Mouse (Mus musculus) embryo, embryonic 10.5 days (tissue): Measurements from ENCODE around the gene Astn1.

Experiments used
- DNase-seq: peaks from one replicate; pipeline ENCODE4 v3.0.0-alpha.2; 2015; ENCODE audit warnings: low spot score

Astn1 gene

GRCm38 (mm10) chr1:158414198-158414597 is 52.1 kb downstream of the Astn1 start:
- DNase-seq, result no peak

- no peak for DNase-seq
Measured at GRCm38 (mm10) chr1:158421451-158421850, 59.4 kb downstream of the Astn1 start.

DNA sequence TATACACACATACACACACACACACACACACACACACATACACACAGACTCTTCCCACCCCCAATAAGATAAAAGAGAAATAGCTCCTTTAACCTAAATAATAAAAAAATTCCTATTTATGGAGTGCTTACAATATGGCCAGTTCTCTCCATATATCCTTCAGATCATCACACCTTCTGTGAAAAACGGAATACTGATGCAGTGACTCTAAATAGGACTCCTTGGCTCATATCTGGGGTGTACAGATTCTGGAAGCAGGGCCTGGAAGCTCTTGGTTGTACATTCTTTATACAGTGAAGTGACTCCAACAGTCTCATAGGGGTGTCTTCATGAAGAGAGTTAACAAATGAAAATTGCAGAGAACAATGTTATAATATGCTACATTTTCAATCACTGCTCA is 60.7 kb downstream of the Astn1 start:
- DNase-seq, result no peak

- DNase-seq, result no peak
Measured at GRCm38 (mm10) chr1:158446071-158446470, 84.0 kb downstream of the Astn1 start.

DNA sequence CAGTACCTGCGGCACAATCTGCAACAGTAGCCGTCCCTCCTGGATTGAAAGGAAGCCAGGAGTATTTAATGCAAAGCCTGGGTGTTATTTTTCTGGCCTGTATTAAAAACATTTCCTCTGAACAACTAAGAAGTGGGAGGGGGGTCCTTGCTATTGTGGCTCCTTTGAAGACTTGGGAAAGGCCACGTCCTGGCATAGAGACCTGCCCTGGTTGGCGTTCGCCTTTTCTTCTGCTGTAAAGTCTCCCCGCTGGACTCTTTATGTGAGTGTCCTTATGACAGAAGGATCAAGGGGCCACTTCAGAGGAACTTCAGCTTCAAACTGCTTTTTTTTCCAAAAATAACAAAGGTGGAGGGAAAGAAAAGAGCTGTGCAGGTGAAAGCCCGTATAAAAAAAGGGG is 85.9 kb downstream of the Astn1 start:
- no peak for DNase-seq

DNA sequence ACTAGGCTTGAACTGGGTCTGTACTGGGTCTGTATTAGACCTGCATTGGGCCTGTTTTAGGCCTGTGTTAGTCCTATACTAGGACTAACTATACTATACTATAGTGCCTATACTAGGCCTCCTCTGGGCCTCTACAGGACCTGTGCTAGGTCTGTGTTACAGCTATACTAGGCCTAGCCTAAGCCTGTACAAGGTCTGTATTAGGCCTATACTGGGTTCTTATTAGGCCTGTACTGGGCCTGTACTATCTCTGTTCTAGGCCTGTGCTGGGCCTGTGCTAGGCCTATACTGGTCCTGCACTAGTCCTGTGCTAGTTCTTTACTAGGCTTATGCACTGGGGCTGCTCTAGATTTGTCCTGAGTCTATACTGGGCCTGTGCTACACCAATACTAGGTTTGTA is 90.6 kb downstream of the Astn1 start:
- no peak for DNase-seq

- DNase-seq, result no peak
Measured at GRCm38 (mm10) chr1:158453587-158453986, 91.5 kb downstream of the Astn1 start.

- DNase-seq, result peak; percentile 56
Measured at GRCm38 (mm10) chr1:158463975-158464374, 101.9 kb downstream of the Astn1 start.

- DNase-seq, result no peak
Measured at GRCm38 (mm10) chr1:158465286-158465685, 103.2 kb downstream of the Astn1 start.

GRCm38 (mm10) chr1:158477841-158478240 is 115.8 kb downstream of the Astn1 start:
- no peak for DNase-seq

DNA sequence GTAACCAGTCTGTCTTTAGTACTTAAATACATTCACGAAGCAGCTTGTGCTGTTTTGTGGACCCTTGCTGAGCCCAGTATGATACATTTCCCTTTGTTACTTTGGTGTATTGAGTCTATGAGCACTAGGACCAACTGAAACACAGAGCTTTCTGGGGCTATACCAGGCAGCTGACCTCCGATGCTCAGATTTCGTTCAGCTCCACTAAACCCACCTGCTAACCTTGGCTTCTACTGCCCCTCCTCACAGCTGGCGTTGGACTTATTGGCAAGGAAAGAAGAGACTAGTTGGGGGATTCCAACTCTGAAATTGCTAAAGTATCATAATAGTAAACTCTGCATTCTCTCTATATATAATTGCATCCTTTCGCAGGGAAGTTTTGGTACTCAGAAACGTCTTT is 118.2 kb downstream of the Astn1 start:
- DNase-seq, result no peak

GRCm38 (mm10) chr1:158483733-158484132 is 121.7 kb downstream of the Astn1 start:
- DNase-seq, result no peak

- DNase-seq, result peak; percentile 18
Measured at GRCm38 (mm10) chr1:158489521-158490021, 127.5 kb downstream of the Astn1 start.

- DNase-seq, result no peak
Measured at GRCm38 (mm10) chr1:158490175-158490574, 128.1 kb downstream of the Astn1 start.

GRCm38 (mm10) chr1:158493289-158493688 is 131.2 kb downstream of the Astn1 start:
- DNase-seq, result no peak

DNA sequence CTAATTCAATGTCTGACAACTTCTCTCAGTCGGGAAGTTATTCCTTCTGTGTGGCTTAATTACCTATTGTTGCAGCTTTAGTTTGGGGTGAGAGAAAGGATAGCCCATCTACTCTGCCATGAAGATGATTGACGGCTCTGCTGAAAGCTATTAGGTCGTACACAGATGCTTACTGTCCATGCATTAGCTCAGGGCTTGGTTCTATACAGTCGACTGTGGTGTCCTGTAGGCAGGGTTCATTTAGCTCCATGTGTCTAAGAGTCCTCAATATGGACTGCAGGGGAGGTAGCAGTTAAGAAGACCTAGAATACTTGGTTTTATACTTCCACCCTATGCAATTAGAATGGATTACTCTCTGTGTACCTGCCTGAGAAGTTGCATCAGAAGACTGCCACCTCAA is 138.1 kb downstream of the Astn1 start:
- no peak for DNase-seq

DNA sequence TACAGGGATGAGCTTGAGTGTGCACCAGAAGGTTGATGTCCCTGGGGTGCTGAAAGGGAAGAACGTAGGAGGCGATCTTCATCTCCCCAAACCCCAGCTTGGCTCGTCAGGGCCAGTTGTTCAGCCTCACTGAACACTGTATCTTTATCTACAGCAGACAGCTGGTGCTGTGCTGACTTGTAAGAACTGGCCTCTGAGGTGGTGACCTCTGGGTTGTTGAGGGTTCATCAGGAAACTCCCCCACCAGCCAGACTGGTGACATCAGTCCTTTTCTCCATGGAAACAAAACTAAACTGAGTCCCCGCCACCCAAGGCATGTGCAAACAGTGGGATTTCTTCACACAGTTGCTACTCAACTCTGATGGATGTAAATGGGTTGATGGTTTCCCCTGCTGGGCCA is 138.9 kb downstream of the Astn1 start:
- peak; percentile 68 for DNase-seq

- DNase-seq, result no peak
Measured at GRCm38 (mm10) chr1:158507610-158508009, 145.5 kb downstream of the Astn1 start.

GRCm38 (mm10) chr1:158509112-158509855 is 147.2 kb downstream of the Astn1 start:
- DNase-seq, result peak; percentile 23

GRCm38 (mm10) chr1:158510478-158511207 is 148.6 kb downstream of the Astn1 start:
- DNase-seq, result no peak

- DNase-seq, result no peak
Measured at GRCm38 (mm10) chr1:158512089-158512488, 150.0 kb downstream of the Astn1 start.

DNA sequence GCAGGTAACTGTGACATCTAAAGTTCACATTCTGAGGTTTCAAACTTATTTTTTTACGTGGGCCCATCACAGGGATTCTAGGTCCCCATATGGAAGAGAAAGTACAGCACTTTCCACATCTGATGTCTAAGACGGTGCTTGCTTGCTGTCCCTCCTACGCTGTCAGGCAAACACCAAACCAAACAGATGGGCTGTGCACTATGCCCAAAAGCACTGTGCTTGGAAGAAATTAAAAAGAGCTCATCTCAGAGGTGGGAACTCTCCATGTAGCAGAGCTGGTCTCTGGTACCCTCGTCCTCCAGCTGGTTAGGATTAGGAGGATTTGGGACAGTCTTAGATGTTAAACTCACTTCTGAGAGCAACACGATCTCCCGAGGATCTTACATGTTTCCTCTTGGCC is 150.6 kb downstream of the Astn1 start:
- DNase-seq, result no peak

DNA sequence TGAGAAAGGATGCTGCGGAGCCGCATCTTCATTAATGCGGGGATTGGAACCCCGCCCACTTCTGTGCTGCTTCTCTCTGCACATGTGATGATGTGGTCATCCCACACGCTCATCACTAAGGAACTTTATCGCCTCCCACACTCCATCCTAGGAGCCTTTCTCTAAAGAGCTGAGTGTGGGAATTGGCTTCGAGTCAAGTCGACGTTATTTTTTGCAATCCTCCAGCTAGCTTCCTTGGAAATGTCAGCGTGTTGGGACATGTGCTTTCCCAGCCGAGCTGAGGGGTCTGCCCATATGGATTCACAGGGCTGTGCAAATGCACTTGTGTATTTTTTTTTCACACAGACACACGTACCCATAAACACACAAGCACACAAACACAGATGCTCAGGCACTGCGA is 151.5 kb downstream of the Astn1 start:
- DNase-seq, result no peak
